Mouse (Mus musculus) T-cell, adult 2 months (primary cell): ENCODE measurements around the gene Lck.

Source experiments
- DNase-seq: peaks from one replicate; pipeline ENCODE4 v3.0.0; 2022; ENCODE audit warnings: low spot score

Lck gene

GRCm38 (mm10) chr4:129584884-129585608, 11.6 kb upstream of the Lck start:
- peak; percentile 85 for DNase-seq

- no peak for DNase-seq
Observed at GRCm38 (mm10) chr4:129584370-129584769, 10.9 kb upstream of the Lck start.

GRCm38 (mm10) chr4:129582251-129582650, 8.8 kb upstream of the Lck start:
- DNase-seq: no peak

GRCm38 (mm10) chr4:129580347-129580746, 6.9 kb upstream of the Lck start:
- DNase-seq: peak; percentile 54

GRCm38 (mm10) chr4:129578466-129578865, 5.0 kb upstream of the Lck start, which contains the start of gene Fam167b:
Fam167b (minus strand) TSS chr4:129578549.
- no peak for DNase-seq

- DNase-seq: no peak
Observed at GRCm38 (mm10) chr4:129577688-129578087, 4.2 kb upstream of the Lck start.

GRCm38 (mm10) chr4:129576863-129577491, 3.5 kb upstream of the Lck start:
- DNase-seq: peak; percentile 59

GRCm38 (mm10) chr4:129575171-129575844, 1.9 kb upstream of the Lck start:
- peak; percentile 93 for DNase-seq

- no peak for DNase-seq
Observed at GRCm38 (mm10) chr4:129573093-129573370, 409 bp downstream of the Lck start.

- DNase-seq: no peak
Observed at GRCm38 (mm10) chr4:129572236-129573092, 977 bp downstream of the Lck start.

- peak; percentile 63 for DNase-seq
Observed at GRCm38 (mm10) chr4:129571551-129572084, 1.8 kb downstream of the Lck start.

- peak; percentile 81 for DNase-seq
Observed at GRCm38 (mm10) chr4:129570028-129570427, 3.4 kb downstream of the Lck start.

- DNase-seq: no peak
Observed at GRCm38 (mm10) chr4:129568366-129568765, 5.1 kb downstream of the Lck start.

- peak; percentile 62 for DNase-seq
Observed at GRCm38 (mm10) chr4:129565139-129565538, 8.3 kb downstream of the Lck start.

GRCm38 (mm10) chr4:129563718-129564117, 9.7 kb downstream of the Lck start:
- DNase-seq: no peak

- DNase-seq: peak; percentile 29
Observed at GRCm38 (mm10) chr4:129561184-129561583, 12.3 kb downstream of the Lck start.

GRCm38 (mm10) chr4:129558321-129558955, 15.0 kb downstream of the Lck start:
- peak; percentile 91 for DNase-seq

- no peak for DNase-seq
Observed at GRCm38 (mm10) chr4:129557256-129557808, 16.1 kb downstream of the Lck start.

- DNase-seq: peak; percentile 70
Observed at GRCm38 (mm10) chr4:129556532-129557223, 16.8 kb downstream of the Lck start.

GRCm38 (mm10) chr4:129555862-129556531, 17.4 kb downstream of the Lck start:
- no peak for DNase-seq
